ENCODE assay signal across 16 mouse cellular contexts in the genomic region with DNA sequence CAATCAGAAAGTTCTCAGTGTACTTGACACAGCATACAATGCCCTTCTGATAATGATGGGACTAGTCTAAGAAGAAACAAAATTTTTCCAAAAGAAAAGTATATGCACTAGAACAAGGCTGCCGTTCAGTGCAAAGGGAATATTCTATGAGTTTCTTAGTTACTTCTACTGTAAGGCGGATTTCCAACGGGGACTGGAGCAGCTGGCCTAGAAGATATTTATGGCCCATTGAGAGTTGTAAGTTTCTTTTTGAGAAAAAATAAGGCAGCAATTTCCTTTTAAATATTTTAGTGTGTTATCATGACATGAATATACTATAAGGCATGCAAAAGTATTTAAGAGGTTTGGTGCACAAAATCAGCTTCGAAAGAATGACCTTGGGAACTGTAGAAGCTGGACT.
"Had no signal": no experiment of that assay in that cellular context is flagged by ENCODE, and none has a peak within 500 bp of the region (broad histone marks: within the 10 kb centered on the region; RNA-seq: fewer than 3 reads in every experiment).

No protein-coding gene starts in this region.

- DNase-seq: retina, postnatal 1 day; right cerebral cortex, adult 18-20 months; right cerebral cortex, postnatal 14 days; right cerebral cortex, postnatal 25 days; right cerebral cortex, postnatal 4 days; spleen, adult 18-20 months; thymus, adult 18-20 months; thymus, adult 2 months; thymus, postnatal 14 days; thymus, postnatal 25 days; thymus, postnatal 36 days; thymus, postnatal 4 days had no signal

- H3K4me1 ChIP-seq: neural tube, embryonic 13.5 days; neural tube, embryonic 15.5 days; stomach, embryonic 15.5 days had no signal

- H3K9ac ChIP-seq: neural tube, embryonic 13.5 days; neural tube, embryonic 15.5 days; stomach, embryonic 15.5 days had no signal

- H3K27ac ChIP-seq: neural tube, embryonic 13.5 days; neural tube, embryonic 15.5 days; stomach, embryonic 15.5 days; stomach, postnatal 0 days had no signal

- H3K9me3 ChIP-seq: neural tube, embryonic 13.5 days; neural tube, embryonic 15.5 days; stomach, embryonic 15.5 days had no signal

- H3K27me3 ChIP-seq: neural tube, embryonic 13.5 days; neural tube, embryonic 15.5 days; stomach, embryonic 15.5 days had no signal

- H3K36me3 ChIP-seq: neural tube, embryonic 13.5 days; neural tube, embryonic 15.5 days; stomach, embryonic 15.5 days had no signal

- H3K4me3 ChIP-seq: neural tube, embryonic 13.5 days; neural tube, embryonic 15.5 days; stomach, embryonic 15.5 days had no signal

- H3K4me2 ChIP-seq: neural tube, embryonic 13.5 days; neural tube, embryonic 15.5 days; stomach, embryonic 15.5 days had no signal
